Mouse (Mus musculus) E14TG2a.4 (cell line): ENCODE measurements around the gene Gm49396.
A peak's percentile ranks its signal among the peaks of the same experiment; 100 is the strongest.

ENCODE experiments used
- H3K27me3 ChIP-seq: 2 replicates; pipeline ENCODE4 v1.6.1; 2014; ENCODE audit warnings: low read length, control low read depth; ENCODE audit not compliant: insufficient read depth
- H3K36me3 ChIP-seq: 2 replicates; pipeline ENCODE4 v1.6.1; 2014; ENCODE audit warnings: low read length, control low read depth; ENCODE audit not compliant: insufficient read depth
- H3K4me1 ChIP-seq: replicated peaks from 2 replicates; pipeline ENCODE4 v1.6.1; 2014; ENCODE audit warnings: low read depth, low read length, control low read depth
- H3K4me3 ChIP-seq: replicated peaks from 2 replicates; pipeline ENCODE4 v1.5.1; 2014; ENCODE audit warnings: mild to moderate bottlenecking, low read length
- H3K9me3 ChIP-seq: 2 replicates; pipeline ENCODE4 v1.6.1; 2014; ENCODE audit warnings: low read length, control low read depth
- CTCF ChIP-seq: conservative IDR thresholded peaks from 2 replicates; pipeline ENCODE4 v1.5.1; 2014; ENCODE audit warnings: low read length
- NANOG ChIP-seq: IDR thresholded peaks from 2 replicates; pipeline ENCODE4 v1.6.1; 2014; ENCODE audit warnings: borderline replicate concordance, low read length, mixed read lengths
- POU5F1 ChIP-seq: IDR thresholded peaks from 2 replicates; pipeline ENCODE4 v1.6.1; 2014; ENCODE audit warnings: low read length, borderline replicate concordance

Gene Gm49396

DNA sequence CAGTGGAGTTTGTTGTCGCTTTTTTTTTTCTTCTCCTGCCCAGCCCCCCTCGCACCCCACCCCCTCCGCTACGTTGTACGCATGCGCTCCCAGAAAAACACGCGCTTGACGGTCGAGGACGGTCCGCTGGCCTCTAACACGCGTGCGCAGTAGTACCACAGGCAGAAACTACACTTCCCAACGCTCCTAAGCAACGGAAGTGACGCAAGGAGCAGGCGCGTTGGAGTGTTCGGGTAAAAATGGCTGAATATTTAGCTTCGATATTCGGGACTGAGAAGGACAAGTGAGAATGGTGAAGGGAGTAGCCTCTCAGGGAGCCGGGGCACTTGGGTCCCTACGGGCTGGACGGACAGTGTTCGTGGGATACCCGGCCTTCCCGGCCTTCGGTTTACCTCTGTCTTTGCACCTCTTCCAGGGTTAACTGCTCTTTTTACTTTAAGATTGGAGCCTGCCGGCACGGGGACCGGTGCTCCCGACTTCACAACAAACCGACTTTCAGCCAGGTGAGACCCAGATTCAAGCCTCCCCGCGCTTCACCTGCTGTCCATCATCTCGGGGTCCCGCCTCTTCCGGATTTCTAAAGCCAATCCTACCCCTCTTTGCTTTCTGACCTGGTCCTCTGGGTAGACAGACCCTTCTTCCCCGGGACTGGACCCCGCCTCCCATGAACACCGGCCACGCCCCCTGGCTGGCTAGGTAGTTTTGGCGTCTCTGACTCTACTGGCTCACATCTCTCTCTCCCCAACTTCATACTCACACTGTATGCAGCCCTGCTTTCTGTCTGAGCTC is at the start of gene Gm49396, which contains the start of the genes U2af1l4 and Psenen:
Gene Gm49396, plus strand, starts transcription at position 228 of the 789 bp plus-strand sequence.
Gene U2af1l4, plus strand, starts transcription at position 185 of the 789 bp plus-strand sequence.
Gene Psenen, minus strand, starts transcription at position 511 of the 789 bp plus-strand sequence.
- H3K4me1 ChIP-seq, result peaks cover 72% of the 10 kb centered on the region
- no peaks in the 10 kb centered on the region for H3K27me3 ChIP-seq
- no peak for TF ChIP-seq NANOG
- no peak for TF ChIP-seq CTCF
- no peak for TF ChIP-seq POU5F1
- H3K36me3 ChIP-seq, result peaks cover 45% of the 10 kb centered on the region
- H3K4me3 ChIP-seq, result peak within 1 kb of the TSS; percentile 98
- no peaks in the 10 kb centered on the region for H3K9me3 ChIP-seq

DNA sequence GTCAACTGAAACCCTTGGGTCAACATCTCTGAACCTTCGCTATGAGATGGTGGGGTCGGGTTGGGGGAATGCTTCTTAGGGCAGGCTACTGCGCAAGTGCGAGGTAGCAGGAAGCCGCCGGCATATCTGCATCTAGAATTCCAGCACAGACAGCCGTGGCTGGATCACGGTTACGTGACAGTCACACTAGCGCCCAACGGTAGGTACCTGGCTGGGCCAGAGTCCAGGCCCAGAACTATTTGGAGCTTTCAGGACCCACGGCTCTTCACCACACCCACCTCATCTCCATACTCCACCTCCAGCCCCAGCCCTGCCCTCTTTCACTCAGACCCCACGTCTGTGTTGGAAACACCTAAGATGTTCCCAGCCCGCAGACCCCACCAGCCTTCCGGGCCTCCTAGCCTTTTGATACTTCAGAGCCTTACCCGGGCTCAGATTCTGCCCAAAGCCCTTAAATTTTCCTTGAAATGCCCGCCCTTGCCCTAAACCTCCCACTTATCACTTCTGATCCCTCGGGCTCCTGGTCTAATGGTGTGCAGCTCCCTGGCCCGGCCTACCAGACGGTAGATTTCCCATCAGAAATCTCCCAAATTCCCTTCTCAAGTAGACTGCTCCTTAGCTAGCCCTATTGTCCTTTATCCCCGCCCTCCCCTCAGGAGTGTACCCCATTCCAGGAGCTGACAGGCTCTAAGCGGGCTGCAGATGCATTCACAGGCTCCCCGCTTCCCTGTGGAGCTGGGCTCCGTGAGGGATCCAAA is 48.0 kb upstream of the Gm49396 start:
- Histone ChIP-seq H3K36me3 (no peaks in the 10 kb centered on the region), H3K4me1 (peaks cover 38% of the 10 kb centered on the region), H3K27me3 (peaks cover 31% of the 10 kb centered on the region), H3K4me3 (peak overlapping the region; percentile 66), H3K9me3 (no peaks in the 10 kb centered on the region)
- TF ChIP-seq CTCF (no peak), NANOG (no peak), POU5F1 (no peak)

DNA sequence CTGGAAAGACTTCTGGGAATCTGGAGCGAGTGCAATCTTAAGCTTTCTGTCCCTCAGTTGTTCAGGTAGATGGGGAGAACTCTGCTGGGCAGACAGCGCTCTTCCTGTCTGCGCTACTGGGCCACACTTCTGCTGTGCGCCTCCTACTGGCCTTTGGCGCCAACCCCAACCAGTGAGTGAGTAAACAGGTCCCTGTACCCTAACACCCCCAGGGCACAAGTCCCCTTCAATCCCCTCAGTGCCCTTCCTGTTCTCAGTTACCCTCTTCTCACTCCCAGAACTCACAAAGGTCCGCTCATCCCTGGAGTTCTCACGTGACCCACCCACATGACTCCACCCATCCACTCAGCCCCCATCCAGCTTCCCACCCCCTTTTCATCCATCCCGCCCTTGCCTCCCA is 44.8 kb upstream of the Gm49396 start:
- peak; percentile 22; the same call in 1 of the 2 replicates for TF ChIP-seq CTCF
- no peak for TF ChIP-seq POU5F1
- Histone ChIP-seq H3K4me1 (peaks cover 47% of the 10 kb centered on the region), H3K36me3 (no peaks in the 10 kb centered on the region), H3K27me3 (peaks cover 54% of the 10 kb centered on the region), H3K4me3 (0 out of 2 replicates have a peak overlapping the region, but pooled peaks have one; percentile 11), H3K9me3 (no peaks in the 10 kb centered on the region)

DNA sequence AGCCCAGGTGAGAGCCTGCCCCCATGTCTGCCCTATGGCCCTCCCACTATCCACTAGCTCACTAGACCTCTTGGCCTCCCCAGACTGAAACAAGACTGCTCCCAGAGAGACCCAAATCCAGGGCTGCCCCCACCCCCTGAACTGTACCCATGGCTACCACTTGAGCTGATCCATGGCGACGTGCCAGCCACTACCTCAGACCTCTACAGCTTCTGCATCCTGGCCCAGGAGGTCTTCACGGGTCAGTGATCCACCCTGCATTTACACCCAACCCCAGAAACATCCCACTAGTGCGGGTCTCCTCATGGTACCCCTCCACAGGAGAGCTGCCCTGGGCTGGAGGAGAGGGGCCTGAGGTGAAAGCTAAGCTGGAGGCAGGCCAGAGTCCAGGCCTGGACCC is 42.7 kb upstream of the Gm49396 start:
- H3K36me3 ChIP-seq, result no peaks in the 10 kb centered on the region
- peaks cover 66% of the 10 kb centered on the region for H3K27me3 ChIP-seq
- H3K4me1 ChIP-seq, result peaks cover 43% of the 10 kb centered on the region
- H3K4me3 ChIP-seq, result no peak overlapping the region
- no peak for TF ChIP-seq CTCF
- no peak for TF ChIP-seq POU5F1
- TF ChIP-seq NANOG, result no peak
- H3K9me3 ChIP-seq, result no peaks in the 10 kb centered on the region

DNA sequence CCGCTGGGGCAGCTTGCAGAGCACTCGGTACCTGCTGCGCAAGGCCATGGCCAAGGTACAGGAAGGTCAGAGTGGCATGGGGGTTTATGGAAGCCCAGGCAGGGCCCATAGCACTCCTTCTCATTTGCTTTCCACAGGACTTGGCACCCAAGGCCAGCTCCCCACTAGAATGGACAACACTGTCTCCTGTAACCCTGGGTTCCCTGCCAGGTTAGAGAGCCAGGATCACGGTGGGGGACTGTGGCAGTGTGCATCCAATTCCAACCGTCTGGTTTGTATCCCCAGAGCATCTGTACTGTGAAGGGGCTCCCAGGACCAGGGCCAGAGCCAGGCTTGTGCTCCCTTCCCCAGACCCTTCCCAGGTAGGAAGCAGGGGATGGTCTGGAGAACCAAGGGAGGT is 42.3 kb upstream of the Gm49396 start:
- Histone ChIP-seq H3K9me3 (no peaks in the 10 kb centered on the region), H3K4me1 (peaks cover 41% of the 10 kb centered on the region), H3K36me3 (no peaks in the 10 kb centered on the region), H3K27me3 (peaks cover 67% of the 10 kb centered on the region), H3K4me3 (no peak overlapping the region)
- TF ChIP-seq POU5F1 (no peak), CTCF (no peak), NANOG (no peak)

DNA sequence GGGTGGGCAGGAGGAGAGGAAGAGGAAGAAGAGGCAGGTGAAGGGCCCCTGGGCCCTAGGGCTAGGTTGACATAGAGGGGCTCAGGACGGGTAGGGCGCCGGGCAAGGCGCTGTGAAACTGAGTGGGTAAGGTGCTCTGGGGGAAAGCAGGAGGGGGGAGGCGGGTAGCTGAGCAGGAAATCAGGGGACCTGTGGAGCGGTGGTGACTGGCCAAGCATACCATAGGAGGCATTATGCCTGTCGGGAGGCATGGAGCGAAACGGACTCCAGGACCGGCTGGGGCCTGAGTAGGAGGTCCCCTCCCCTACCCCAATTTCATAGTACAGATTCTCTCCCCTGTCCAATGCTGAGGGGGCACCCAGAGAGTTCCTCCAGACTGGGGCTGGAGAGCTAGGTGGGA is 40.3 kb upstream of the Gm49396 start:
- H3K27me3 ChIP-seq, result peaks cover 87% of the 10 kb centered on the region
- H3K9me3 ChIP-seq, result no peaks in the 10 kb centered on the region
- H3K4me1 ChIP-seq, result peaks cover 54% of the 10 kb centered on the region
- no peaks in the 10 kb centered on the region for H3K36me3 ChIP-seq
- TF ChIP-seq POU5F1, result no peak
- no peak for TF ChIP-seq CTCF
- no peak for TF ChIP-seq NANOG
- no peak overlapping the region for H3K4me3 ChIP-seq

DNA sequence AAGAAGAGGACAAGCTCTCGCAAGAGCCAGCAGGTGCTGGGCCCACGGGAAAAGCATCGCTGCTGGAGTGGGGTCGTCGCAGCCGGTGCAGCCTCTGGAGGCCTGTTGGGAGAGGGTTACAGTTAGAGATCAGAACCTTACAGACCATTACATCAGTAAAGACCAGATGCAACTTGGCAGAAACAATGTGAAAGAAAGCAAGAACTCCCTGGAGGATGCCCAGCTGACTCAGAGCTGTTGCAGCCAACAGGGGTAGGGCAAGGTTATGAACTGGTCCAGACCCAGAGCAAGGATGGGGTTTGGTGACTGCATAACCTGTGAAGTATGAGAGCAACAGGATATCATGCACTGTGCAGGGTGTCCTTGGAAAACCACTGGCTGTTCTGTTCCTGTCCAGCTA is 38.7 kb upstream of the Gm49396 start:
- Histone ChIP-seq H3K27me3 (peaks cover 85% of the 10 kb centered on the region), H3K4me3 (no peak overlapping the region), H3K36me3 (peaks cover 2% of the 10 kb centered on the region), H3K9me3 (no peaks in the 10 kb centered on the region), H3K4me1 (peaks cover 48% of the 10 kb centered on the region)
- TF ChIP-seq POU5F1 (no peak), CTCF (no peak), NANOG (no peak)

DNA sequence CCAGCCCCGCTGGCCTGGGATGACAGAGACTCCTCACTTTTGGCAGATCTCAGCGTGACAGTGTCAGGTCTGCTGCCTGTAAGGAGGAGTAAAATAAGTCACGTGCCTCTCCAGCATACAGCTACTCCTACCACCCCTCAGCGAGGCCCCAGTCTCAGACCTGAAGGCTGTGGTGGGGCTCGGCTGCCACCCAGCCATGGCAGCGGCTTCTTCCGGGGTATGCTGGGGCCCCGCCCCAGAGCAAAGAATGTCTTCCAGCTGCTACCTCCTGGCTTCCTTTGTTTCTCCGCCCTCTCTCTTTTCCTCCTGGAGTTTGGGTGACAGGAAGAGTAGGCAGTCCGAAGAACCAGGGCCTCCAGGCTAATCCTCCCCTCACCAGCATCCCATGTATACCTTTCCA is 37.2 kb upstream of the Gm49396 start:
- peak overlapping the region; percentile 70 for H3K4me3 ChIP-seq
- H3K9me3 ChIP-seq, result no peaks in the 10 kb centered on the region
- peaks cover 55% of the 10 kb centered on the region for H3K4me1 ChIP-seq
- peaks cover 4% of the 10 kb centered on the region for H3K36me3 ChIP-seq
- TF ChIP-seq POU5F1, result no peak
- TF ChIP-seq CTCF, result no peak
- TF ChIP-seq NANOG, result no peak
- H3K27me3 ChIP-seq, result peaks cover 85% of the 10 kb centered on the region
